Mouse (Mus musculus) adrenal gland, adult 18-20 months (tissue): ENCODE measurements at regions not wholly inside any gene's neighbourhood (a gene's known extent, or its start where the extent isn't known, plus 50 kb on each side); places are given as distances from the start of the nearest gene placed in this dataset.
A peak's percentile ranks its signal among the peaks of the same experiment; 100 is the strongest.

Experiments used
- DNase-seq, 2 experiments: peaks; one replicate each; pipeline ENCODE4 v3.0.0; 2021 to 2022; ENCODE audit warnings: low spot score in 2 of 2

DNA sequence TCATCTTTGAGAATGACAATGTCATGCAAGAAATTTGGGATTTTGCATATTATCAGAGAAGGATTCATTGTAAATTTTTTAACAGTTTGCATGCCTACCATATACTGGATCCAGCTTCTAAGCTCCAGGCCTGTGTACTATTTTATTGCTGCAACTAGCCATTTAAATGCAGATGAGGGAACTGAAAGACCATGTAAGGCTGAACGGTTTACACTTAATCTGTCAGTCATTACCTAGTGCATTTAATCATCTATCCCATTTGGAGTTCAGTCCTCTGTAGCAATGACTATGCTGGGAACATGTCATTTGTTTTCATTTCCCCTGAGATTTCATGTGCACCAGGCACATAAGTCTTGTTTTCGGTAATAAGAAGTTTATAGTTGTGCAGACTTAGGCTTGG is 631.8 kb upstream of the Gm21961 start:
- DNase-seq: no peak

DNA sequence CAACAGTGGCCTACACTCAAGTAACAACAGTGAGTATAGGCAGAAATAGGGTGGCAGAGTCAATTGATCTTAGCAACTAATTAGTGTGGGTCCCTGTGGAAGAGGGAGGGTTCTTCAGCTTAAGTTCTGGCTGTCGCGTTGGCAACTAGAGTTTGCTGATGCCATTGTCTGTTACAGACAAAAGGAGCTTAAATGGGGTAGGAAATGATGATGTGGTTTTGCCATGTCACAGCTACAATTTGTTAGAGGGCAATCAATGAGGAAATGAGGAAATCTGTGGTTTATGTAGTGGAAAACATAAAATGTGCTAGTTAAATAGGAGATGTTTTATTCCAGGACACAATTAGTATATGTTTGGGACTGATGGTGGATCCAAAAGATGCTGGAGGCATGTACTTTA is 624.8 kb upstream of the Gm21961 start:
- no peak for DNase-seq

DNA sequence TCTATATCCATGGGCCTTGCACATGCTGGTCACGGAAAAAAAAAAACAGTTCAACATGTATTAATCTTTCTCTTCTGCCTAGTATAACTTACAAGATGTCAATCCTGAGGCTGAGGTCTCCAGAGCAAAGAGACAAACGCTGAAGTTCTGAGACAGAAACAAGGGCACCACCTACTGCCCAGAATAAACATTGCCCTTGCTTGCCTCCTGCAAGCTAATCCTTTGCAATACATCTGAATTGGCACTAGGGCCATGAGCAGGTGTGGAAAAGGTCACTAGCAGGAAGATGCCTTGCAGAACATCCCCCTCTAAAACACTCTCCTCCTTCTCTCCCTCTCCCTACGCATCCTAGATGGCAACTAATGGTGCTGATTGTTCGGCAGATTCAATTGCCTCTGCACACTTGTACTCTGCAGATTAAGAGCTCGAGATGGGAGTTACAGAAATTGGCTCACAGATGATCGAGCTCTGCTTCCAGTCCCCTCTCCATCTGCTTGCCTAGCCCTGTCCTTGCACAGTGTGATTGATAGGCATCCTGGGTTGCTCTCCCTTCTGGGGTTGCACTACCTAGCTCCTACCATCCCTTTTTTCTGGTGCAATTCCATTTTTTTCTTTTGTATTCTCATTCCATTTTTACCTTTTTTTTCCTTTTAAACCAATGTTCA is 622.9 kb upstream of the Gm21961 start:
- peak; percentile 3 to 20 for DNase-seq

DNA sequence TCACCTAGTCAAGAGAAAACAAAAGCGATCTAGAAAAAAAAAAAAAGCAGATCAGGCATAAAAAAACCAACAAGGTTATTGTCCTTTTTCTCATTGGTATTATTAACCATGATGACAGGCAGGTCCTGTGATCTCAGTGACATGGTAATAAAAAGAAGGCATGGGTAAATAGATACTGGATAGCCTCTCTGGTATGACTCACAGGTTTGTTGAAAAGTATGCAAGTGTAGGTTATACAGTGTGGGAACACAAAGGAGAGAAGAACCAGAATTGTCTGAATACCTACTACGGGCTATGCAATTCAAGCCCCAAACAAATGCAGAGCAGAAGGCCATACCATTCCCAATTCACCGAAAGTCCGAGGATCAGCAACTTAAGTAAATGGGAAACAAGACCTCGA is 617.7 kb upstream of the Gm21961 start:
- DNase-seq: no peak

DNA sequence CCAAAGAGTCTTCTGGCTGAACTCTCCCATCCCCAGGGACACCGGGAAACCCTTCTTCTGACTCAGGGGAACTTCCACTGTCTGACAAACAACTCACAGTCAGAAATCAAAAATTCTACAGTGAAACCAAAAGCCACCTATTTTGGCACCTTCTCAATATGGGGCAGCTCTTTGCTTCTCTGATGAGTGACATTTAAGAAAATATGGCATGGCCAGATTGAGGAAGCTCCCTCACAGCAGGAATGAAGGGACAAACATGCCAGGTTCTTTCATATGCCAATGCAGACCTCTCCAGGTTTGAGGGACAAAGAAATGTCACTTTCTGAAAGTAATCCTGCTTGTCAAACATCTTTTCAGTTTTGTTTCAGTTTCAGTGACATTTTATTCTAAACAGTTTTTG is 615.8 kb upstream of the Gm21961 start:
- no peak for DNase-seq

DNA sequence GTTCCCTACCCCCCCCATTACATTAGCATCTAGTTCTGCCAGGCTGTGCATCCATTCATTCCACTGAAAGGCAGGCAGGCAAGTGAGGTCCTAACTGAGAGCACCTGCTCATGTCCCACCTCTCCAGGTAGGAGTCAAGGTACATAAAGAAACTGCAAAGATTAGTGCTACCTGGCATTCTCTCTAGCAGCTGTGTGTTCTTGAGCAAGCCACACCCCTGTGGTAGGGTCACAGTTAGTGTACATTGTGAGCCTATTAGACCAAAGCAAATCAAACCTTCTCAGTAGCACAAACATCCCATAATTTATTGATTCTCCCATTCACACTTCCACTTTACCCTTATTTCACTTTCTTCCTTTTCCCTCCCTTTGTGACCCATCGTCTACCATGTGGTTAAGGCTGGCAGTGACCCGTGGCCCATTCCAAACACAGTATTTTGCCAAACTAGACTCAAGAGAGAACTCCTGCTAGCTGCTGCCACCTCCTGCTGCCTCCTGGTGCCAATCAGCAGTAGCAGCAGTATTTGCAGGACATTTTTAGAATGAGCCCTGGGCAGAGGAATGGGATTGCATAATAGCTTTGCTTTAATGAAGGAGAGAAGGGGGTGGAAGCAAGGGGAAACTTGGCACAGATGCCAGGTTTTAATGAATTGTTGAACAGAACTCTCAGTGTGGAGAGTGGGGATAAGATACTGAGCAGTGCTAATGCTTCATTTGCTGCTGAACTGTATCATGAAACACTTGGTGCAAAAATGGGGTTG is 578.2 kb upstream of the Gm21961 start:
- DNase-seq: no peak

DNA sequence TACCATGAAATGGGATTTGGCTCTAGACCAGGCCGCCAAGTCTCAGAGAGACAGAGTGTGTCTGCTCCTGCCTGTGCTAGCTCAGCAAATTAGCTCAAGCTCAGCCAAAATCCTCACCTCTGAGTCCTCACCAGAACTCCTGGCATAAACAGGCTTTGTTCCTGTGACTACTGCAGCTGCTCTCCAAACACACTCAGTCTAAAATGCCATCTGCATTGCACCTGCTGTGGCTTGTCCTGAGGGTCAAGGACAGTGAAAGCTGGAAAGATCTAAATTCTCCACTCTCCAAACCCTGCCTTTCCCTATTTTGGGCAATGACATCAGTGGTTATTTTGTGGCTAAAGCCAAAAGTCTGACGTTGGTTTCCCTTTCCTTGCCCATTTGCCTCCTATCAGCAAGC is 570.9 kb upstream of the Gm21961 start:
- DNase-seq: no peak

DNA sequence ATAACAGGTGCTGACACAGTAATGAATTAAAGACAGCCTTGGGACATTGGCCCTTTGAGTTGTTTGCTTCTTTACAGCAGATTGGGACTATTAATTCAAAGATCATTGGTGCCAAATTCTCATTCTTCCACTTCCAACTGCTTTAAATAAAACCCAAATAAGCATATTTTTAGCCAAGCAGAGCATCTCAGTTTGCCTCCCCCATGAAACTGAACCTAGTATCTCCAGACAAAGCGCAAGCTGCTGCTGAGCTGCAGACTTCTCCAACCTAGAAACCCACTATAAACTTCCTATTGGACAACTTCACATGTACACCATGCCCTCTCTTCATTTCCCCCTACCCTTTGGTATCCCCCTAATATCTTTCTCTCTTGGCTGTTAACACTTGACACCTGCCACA is 564.6 kb upstream of the Gm21961 start:
- no peak for DNase-seq

DNA sequence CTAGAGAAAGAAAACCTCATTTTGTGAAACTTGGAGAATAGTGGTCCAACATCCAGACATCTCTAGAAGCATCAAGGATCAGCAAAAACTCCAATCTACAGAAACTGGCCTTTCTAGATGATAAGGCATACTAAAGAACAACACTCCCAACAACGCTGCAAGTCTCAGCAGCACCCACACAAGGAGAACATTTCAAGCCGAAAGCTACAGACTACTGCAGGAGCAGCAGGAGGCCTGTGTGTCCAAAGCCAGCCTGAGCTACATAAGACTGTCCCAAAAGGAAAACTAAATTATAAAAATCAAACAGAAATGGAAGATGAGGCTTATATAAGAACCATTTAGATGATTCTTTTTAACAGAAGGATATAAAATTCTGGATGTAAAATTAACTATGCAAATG is 553.2 kb upstream of the Gm21961 start:
- no peak for DNase-seq

DNA sequence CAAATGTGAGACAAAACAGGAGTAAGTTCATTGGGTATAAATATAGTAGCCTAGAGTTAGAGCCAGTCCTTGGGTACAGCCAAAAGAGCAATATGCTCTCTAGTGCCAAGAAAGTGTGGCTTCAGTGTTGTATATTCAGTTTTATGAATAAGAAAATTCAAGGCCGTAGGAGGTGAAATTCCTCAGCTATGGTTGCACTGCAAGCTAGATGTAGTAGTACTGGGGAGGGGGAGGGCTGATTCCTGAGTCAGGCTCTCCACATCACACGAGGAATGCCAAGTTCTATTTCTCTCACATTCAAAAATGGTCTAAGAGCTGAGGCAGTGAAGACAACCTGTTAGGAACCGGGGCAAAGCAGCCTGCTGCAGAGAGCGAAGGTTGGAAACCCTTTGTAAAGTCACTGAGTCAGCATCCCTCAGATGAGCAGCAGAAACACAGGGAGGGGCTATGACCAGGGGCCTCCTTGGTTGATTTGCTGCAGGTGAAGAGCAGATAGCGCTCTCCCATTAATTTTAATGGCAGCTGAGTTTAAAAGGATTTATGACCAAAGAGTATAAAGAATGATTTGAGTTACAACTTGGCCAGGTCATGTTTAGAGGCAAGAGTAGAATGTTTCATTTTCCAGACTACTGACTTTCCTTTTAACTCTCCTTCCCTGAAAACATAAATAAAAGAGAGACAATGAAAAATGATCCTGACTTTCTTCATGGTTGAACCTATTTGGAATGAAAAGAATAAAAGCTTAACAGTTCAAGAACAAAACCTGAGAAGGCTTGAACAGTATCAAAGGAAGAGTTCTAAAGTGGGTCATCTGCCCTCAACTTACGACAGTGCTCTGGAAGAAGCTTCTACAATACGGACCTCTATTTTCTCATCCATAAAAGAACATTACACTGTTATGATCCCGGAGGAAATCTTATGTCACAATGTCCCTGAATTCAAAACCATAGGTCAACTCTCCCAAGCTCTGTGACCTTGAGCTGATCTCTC is 543.4 kb upstream of the Gm21961 start:
- DNase-seq: no peak

DNA sequence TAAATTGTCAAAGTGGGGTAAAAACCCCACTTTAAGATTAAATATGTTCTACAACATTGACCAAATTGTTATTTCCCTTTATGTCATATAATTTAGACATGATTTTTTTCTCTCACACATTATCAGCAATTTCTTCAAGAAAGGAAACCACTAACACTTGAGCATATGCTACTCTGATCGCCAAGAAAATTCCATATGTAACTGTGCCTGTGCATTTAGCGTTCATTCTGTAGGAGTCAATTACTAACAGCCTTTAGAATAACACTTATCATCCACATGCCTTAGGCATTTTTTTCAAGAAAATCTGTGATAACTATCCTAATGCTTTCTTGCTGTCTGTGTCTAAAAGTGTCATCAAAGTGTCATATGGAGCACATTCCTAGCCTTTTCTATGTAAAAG is 534.3 kb upstream of the Gm21961 start:
- no peak for DNase-seq

DNA sequence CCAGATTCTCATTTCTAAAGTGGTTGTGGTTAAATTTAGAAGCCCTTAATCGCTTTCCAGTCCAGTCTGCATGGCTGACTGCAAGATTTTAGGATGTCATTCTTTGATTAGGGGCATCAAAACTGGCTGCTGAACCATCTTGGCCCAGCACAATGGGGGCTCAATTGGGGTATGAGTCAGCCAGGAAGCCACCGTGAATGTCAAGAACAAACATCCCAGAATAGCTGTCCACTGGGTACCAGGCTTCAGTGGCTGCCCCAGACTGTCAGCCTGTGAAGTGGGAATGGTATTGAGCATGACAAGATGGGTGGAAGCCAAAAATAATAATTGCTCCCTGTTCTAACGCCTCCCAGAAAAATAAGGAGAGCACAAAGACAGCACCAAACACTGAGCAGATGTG is 520.9 kb upstream of the Gm21961 start:
- no peak for DNase-seq

DNA sequence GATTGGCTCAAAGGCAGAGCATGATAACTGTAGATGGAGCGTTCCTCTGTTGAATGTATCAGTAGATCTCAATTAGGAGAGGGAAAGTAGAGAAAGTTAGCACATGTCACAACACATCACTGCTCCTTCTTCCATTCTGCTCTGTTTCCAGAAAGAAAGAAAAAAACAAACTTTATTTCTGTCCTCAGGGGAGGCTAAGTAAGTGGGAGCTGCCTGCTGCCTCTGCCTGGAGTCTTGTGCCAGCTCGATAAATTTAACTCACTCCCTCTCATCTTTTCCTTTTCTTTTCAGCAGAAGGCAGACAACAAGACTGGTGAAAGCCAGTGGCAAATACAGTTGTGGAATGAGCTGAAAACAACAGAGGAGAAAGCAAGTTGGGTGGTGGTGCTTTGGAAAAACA is 517.5 kb upstream of the Gm21961 start:
- DNase-seq: no peak

DNA sequence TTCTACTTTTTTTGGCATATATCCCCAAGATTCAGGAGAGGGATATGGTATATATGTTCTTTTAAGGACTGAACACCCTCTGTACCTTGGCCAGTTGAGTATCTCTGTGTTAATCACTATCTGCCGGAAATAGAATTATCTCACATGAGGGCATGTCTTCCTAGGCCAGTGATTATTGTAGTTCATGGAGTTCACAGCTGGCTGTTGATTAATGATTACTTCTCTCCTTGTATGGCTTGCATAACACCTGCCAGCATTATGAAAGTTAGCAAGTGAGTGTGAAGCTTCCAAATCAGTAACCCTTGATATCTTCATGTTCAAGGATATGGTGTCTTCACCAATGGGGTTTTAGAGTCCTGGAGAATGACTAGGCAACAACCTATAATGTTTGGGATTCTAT is 488.0 kb upstream of the Gm21961 start:
- no peak for DNase-seq

DNA sequence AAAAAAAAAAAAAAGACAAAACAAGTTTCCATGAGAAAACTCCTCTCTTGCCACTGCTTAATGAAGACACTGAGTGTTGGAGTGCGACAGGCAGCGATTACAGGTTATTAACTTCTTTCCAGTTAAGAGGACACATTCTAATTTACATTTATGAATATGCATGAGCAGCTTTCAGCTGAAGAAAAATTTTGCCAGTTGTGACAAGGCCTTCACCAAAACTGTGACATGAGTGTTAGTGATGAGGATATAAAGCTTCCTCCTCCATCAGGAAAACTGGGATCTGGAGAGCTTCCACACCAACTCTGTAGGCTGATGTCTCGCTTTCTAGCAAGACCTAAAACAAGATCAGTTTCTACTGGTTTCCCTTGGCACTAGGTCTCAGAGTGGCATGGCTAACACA is 464.2 kb upstream of the Gm21961 start:
- no peak for DNase-seq

DNA sequence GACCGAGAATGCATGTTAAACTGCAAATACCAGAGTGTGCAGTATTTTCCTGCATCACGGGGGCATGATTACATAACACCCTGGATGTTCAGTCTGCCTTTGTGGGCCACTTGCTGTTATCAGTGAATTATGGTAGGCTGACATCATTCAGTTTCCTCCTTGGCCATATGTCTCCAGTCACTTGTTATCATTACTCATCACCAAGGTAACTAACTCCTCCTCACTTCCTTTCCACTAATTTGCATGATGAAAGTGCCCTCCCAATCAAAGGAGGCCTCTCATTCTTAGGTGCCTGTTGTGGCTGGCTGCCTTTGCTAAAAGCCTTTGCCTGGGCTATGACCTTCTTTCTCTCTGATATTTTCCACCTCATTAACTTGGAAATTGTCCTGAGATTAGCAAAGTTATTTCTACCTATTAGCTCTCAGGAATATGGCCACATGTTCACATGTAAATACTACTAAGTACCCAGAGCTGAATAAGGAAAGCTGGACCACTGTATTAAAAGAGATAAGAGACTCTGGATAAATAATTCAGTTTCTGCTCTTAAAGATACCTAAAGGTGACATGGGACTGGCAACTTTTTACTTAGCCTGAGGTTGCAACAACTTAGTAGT is 440.6 kb upstream of the Gm21961 start:
- no peak for DNase-seq

DNA sequence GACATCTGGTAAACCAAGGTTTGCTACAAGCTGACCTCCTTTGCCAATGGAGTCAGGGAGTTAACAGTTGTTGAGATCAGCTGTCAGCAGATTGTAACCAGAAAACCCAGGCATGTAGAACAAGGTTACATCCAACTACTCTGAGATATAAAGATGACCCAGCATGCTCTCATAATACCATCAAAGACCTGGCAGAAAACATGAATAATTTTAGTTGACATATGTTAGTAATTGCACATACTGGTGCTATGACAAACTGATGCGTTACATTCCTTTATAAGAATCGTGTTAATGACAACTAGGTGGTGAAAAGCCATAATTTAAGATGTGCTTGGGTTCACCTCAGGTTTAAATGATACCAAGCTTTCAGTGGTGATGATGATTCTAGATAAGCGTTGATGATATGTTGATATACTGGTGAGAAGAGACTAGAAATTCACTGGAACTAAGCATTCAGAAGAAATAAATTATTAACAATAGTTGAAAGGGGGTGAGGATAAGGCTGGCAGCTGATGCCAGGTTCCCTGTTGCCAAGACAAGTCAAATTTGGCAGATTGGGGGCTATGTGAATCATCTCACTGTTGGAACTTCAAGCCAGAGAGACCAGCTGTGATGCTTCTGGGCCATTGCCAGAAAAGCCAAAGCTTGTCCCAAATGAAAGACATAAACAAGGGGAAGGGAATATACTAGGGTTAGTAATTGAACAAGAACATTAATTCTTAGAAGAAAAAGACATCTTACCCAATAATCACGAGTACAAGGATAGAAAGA is 437.7 kb upstream of the Gm21961 start:
- DNase-seq: no peak

DNA sequence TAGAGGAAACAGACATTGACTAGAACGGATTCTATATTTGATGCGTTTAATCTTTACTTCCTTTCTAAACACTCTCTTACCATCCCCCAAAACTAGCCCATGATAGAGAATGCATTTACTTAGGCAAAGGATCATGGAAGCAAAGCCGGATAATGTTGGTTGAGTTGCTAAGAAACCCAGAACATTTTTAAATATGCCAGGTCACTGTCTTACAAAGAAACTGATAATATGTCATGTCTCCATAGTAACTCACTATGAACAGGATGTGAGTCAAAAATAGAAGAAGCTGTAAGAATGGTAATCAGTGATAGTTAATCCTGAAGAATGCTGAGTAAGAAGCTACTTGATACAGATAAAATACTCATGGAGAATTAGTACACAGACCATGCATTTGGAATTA is 405.0 kb upstream of the Gm21961 start:
- DNase-seq: no peak
